Mouse (Mus musculus) G1E-ER4 (cell line): Measurements from ENCODE around the gene Ggps1. TPM values are rescaled to one million over a fixed set of nuclear protein-coding genes. Genes with fewer than 3 reads are reported as not detected.

Experiments used
- GATA1 ChIP-seq: IDR thresholded peaks from one replicate; pipeline ENCODE4 v1.8.0; 2012; ENCODE audit warnings: low read length, inconsistent platforms
- polyA plus RNA-seq: library from polyadenylated mRNA; stranded (reverse); fragments of >175 nt; gene quantifications from 2 replicates; pipeline ENCODE4 v1.2.3, GENCODE M21; 2012

Gene Ggps1
- 2.2 and 2.7 TPM in 2 replicates for polyA plus RNA-seq

- TF ChIP-seq GATA1, result no peak
These were observed at the start of gene Ggps1, which contains the start of gene Arid4b for GRCm38 (mm10) chr13:14063013-14063941. Ggps1 (minus strand) TSS chr13:14063488. Arid4b (plus strand) TSS chr13:14063232.

- TF ChIP-seq GATA1, result no peak
These were observed 47.9 kb upstream of the Ggps1 start for GRCm38 (mm10) chr13:14111146-14111545.

- no peak for TF ChIP-seq GATA1
These were observed 47.0 kb upstream of the Ggps1 start for GRCm38 (mm10) chr13:14110154-14110873.

- no peak for TF ChIP-seq GATA1
These were observed 39.7 kb upstream of the Ggps1 start for GRCm38 (mm10) chr13:14103026-14103425.

- no peak for TF ChIP-seq GATA1
These were observed 25.4 kb upstream of the Ggps1 start for GRCm38 (mm10) chr13:14088669-14089068.

- TF ChIP-seq GATA1, result no peak
These were observed 12.0 kb upstream of the Ggps1 start for GRCm38 (mm10) chr13:14075326-14075725.

- no peak for TF ChIP-seq GATA1
These were observed 11.1 kb upstream of the Ggps1 start for GRCm38 (mm10) chr13:14074371-14074770.

DNA sequence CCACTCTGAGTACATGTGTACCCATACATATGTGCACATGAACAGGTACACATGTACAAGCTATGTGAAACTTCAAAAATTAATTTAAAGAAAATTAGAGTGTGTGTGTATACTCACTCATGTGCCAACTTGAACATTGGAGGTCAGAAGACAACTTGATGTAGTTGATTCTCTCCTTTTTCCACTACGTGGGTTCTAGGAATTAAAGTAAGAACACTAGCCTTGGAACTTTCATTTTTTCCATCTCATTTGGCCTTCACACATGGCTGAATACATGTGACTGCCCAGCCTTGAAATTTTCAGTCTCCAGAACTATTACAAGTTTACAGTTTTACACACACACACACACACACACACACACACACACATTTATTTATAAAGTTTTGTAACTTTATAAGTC is 6.0 kb upstream of the Ggps1 start:
- TF ChIP-seq GATA1, result no peak

- TF ChIP-seq GATA1, result no peak
These were observed 4.7 kb upstream of the Ggps1 start for GRCm38 (mm10) chr13:14068035-14068434.

DNA sequence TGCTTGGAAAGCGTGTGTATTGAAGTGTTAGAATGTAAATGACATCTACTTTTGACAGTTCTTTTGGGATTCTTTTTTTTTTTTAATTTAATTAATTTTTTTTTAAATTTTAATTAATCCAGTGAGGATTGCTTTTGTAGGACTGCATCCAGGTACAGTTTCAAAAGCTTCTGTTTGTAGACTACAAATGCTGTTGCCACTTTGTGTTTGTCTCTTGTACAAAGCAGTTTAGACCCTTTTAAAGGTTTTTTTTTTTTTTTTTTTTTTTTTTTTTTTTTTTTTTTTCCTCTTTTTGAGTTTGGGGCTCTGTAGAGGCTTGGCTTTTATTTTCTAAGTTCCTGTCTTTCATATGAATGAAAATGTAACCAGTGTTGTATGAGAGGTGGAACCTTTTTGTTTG is 2.4 kb upstream of the Ggps1 start:
- no peak for TF ChIP-seq GATA1

GRCm38 (mm10) chr13:14065028-14065380 is 1.7 kb upstream of the Ggps1 start:
- TF ChIP-seq GATA1, result no peak

DNA sequence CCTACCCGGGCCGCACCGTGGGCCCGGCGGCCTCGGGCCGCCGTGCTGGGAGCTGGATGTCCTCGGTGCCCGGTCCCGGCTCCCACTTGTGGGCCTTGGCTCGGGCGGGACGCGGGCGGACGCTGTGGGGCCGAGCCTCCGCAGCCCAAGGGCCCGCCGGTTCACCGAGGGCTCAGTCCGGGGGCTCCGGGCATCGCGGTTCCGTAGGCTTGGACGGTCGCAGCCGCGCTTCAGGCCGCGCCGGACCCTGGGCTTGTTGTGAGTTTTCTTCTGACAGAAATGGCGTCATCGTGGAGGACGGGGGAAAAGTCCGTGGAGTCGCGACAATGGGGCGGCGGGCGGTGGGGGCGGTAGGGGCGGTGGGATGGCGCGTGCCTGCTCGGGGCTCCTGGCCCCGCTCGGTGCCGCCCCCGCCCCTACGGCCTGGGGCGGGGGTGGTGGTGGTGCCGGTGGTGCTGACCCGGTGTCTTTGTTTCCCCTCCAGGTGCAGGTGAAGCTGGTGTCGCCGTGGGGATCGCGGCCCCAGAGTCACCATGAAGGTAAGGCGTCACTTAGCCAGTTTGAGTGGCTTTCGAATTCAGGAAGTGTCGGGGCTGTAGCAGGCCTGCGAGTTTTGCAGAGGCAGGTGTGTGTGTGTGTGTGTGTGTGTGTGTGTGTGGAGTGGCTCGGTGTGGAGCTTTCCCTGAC is 1.2 kb upstream of the Ggps1 start:
- no peak for TF ChIP-seq GATA1

- TF ChIP-seq GATA1, result no peak
These were observed 619 bp upstream of the Ggps1 start for GRCm38 (mm10) chr13:14063942-14064271.

GRCm38 (mm10) chr13:14062209-14063012 is 877 bp downstream of the Ggps1 start:
- TF ChIP-seq GATA1, result no peak

DNA sequence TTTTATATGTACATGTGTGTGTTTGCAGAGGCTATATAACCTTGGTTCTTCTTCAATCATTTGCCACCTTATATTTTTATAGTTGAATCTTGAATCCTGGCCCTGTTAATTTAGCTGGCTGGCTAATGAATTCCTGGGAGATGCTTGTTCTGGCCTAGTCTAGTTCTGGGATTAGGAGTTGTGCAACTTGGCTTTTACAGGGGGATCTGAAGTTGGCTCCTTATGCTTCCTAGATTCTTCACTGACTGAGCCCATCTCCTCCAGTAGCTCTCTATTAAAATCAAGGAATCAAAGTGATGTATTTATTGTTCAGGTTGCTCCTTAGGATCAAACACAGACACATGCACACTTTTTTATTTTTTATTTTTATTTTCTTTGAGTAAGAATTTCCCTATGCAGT is 3.7 kb downstream of the Ggps1 start:
- no peak for TF ChIP-seq GATA1
